Mouse (Mus musculus) neural tube, embryonic 13.5 days (tissue): ENCODE measurements around the gene Hacd3. TPM values are rescaled to one million over a fixed set of nuclear protein-coding genes. Genes with fewer than 3 reads are reported as not detected.

Source experiments
- ATAC-seq: fragments of 200-750 bp; cut with Nextera tagmentation; 2 replicates; pipeline ENCODE4 v1.8.0; 2017; ENCODE audit warnings: low read depth, mild to moderate bottlenecking, moderate TSS enrichment, moderate library complexity
- H3K27ac ChIP-seq: fragments of 300-500 bp; sonication (generic); replicated peaks from 2 replicates; pipeline ENCODE4 v1.5.1; 2015; ENCODE audit warnings: moderate library complexity, mild to moderate bottlenecking, inconsistent platforms
- H3K27me3 ChIP-seq: fragments of 300-500 bp; sonication (generic); 2 replicates; pipeline ENCODE4 v1.6.1; 2015; ENCODE audit warnings: mild to moderate bottlenecking, inconsistent platforms
- H3K36me3 ChIP-seq: fragments of 300-500 bp; sonication (generic); 2 replicates; pipeline ENCODE4 v1.6.1; 2015; ENCODE audit warnings: mild to moderate bottlenecking, inconsistent platforms
- H3K4me1 ChIP-seq: fragments of 300-500 bp; sonication (generic); replicated peaks from 2 replicates; pipeline ENCODE4 v1.6.1; 2015; ENCODE audit warnings: inconsistent platforms
- H3K4me2 ChIP-seq: fragments of 300-500 bp; sonication (generic); 2 replicates; pipeline ENCODE4 v1.6.1; 2015; ENCODE audit warnings: inconsistent platforms, mild to moderate bottlenecking, moderate library complexity
- H3K4me3 ChIP-seq: fragments of 300-500 bp; sonication (generic); 2 replicates; pipeline ENCODE4 v1.5.1; 2015; ENCODE audit warnings: mild to moderate bottlenecking, inconsistent platforms
- H3K9ac ChIP-seq: fragments of 300-500 bp; sonication (generic); 2 replicates; pipeline ENCODE4 v1.6.1; 2015; ENCODE audit warnings: moderate library complexity, mild to moderate bottlenecking, inconsistent platforms
- H3K9me3 ChIP-seq: fragments of 300-500 bp; sonication (generic); 2 replicates; pipeline ENCODE4 v1.6.1; 2016; ENCODE audit warnings: inconsistent platforms
- WGBS: fragments of 180-500 bp; shearing (Covaris S2); methylation state at CpG from one replicate; pipeline ENCODE4 v1.1.7; 2015; 5-methylcytosine and 5-hydroxymethylcytosine counted together
- microRNA-seq: library from miRNA; unstranded; fragments of <30 nt; microRNA quantifications from one replicate; pipeline ENCODE4, GENCODE M21; 2016
- polyA plus RNA-seq: library from polyadenylated mRNA; unstranded; fragments of >200 nt; fragmentation: Nextera tagmentation; extraction: Ambion mirVana; gene quantifications from 2 replicates; pipeline ENCODE4 v1.2.1, GENCODE M21; 2015

Hacd3 gene
- polyA plus RNA-seq, 1 experiment from 2014 or later, result 203 TPM

GRCm38 (mm10) chr9:64940731-64941346 lies 80.7 kb downstream of the Hacd3 start:
- peaks cover 7% of the 10 kb centered on the region; the same call in 1 of the 2 replicates for H3K27me3 ChIP-seq
- no peak overlapping the region for H3K9ac ChIP-seq
- no peaks in the 10 kb centered on the region for H3K9me3 ChIP-seq
- H3K4me2 ChIP-seq, result no peak overlapping the region
- peaks cover 6% of the 10 kb centered on the region for H3K4me1 ChIP-seq
- no peak overlapping the region for H3K4me3 ChIP-seq
- H3K36me3 ChIP-seq, result no peaks in the 10 kb centered on the region
- ATAC-seq, result no peak
- H3K27ac ChIP-seq, result no peak overlapping the region
- 79% methylated on average over 11 of the region's 11 CpGs for WGBS

- Histone ChIP-seq H3K36me3 (no peaks in the 10 kb centered on the region), H3K4me3 (no peak overlapping the region), H3K9ac (no peak overlapping the region), H3K9me3 (no peaks in the 10 kb centered on the region), H3K4me2 (no peak overlapping the region), H3K27ac (no peak overlapping the region), H3K4me1 (peaks cover 6% of the 10 kb centered on the region), H3K27me3 (peaks cover 3% of the 10 kb centered on the region; the same call in 1 of the 2 replicates)
- no peak for ATAC-seq
- WGBS, result 87% methylated on average over 2 of the region's 2 CpGs
Measured at GRCm38 (mm10) chr9:64939790-64940189, 81.7 kb downstream of the Hacd3 start.

- no peak overlapping the region for H3K9ac ChIP-seq
- no peak overlapping the region for H3K27ac ChIP-seq
- no peak overlapping the region for H3K4me2 ChIP-seq
- 66% methylated on average over 4 of the region's 4 CpGs for WGBS
- H3K9me3 ChIP-seq, result no peaks in the 10 kb centered on the region
- no peaks in the 10 kb centered on the region for H3K36me3 ChIP-seq
- no peak overlapping the region for H3K4me3 ChIP-seq
- no peaks in the 10 kb centered on the region; the same call in 1 of the 2 replicates for H3K27me3 ChIP-seq
- peaks cover 7% of the 10 kb centered on the region for H3K4me1 ChIP-seq
- no peak for ATAC-seq
Measured at GRCm38 (mm10) chr9:64939281-64939680, 82.2 kb downstream of the Hacd3 start.

GRCm38 (mm10) chr9:64938535-64938934 lies 83.0 kb downstream of the Hacd3 start:
- Histone ChIP-seq H3K9me3 (no peaks in the 10 kb centered on the region), H3K4me3 (no peak overlapping the region), H3K4me1 (peaks cover 10% of the 10 kb centered on the region; the same call in 1 of the 2 replicates), H3K9ac (no peak overlapping the region), H3K4me2 (no peak overlapping the region), H3K36me3 (no peaks in the 10 kb centered on the region), H3K27ac (no peak overlapping the region), H3K27me3 (no peaks in the 10 kb centered on the region; the same call in 1 of the 2 replicates)
- ATAC-seq, result no peak
- WGBS, result 77% methylated on average over 5 of the region's 5 CpGs

GRCm38 (mm10) chr9:64937491-64937890 lies 84.0 kb downstream of the Hacd3 start:
- 53% methylated on average over 5 of the region's 5 CpGs for WGBS
- Histone ChIP-seq H3K9ac (no peak overlapping the region), H3K9me3 (no peaks in the 10 kb centered on the region), H3K27ac (no peak overlapping the region), H3K4me1 (peaks cover 11% of the 10 kb centered on the region; the same call in 1 of the 2 replicates), H3K4me3 (no peak overlapping the region), H3K36me3 (no peaks in the 10 kb centered on the region), H3K4me2 (no peak overlapping the region), H3K27me3 (no peaks in the 10 kb centered on the region; the same call in 1 of the 2 replicates)
- no peak for ATAC-seq

Small RNA genes within 50 kb of the gene (microRNA-seq; reads per million reads assigned to microRNA genes)
- gene Gm25640, result not detected

Other genes starting within 250 kb of the Hacd3 start
- gene Dennd4a, start 210.4 kb downstream of the Hacd3 start, polyA plus RNA-seq, result 9.1 and 9.7 TPM in 2 replicates
- gene Slc24a1, start 70.1 kb downstream of the Hacd3 start, polyA plus RNA-seq, result 0.04 and 0.10 TPM in 2 replicates
- 41.4 and 41.6 TPM in 2 replicates for gene Ints14, start 60.8 kb downstream of the Hacd3 start, polyA plus RNA-seq
- gene Dpp8, start 10.7 kb upstream of the Hacd3 start, polyA plus RNA-seq, result 37.4 and 39.3 TPM in 2 replicates
- 8.9 and 10.3 TPM in 2 replicates for gene Igdcc4, start 79.8 kb upstream of the Hacd3 start, polyA plus RNA-seq
- gene Igdcc3, start 119.5 kb upstream of the Hacd3 start, polyA plus RNA-seq, result 12.3 and 12.9 TPM in 2 replicates
- gene Parp16, start 173.7 kb upstream of the Hacd3 start, polyA plus RNA-seq, result 5.4 and 6.8 TPM in 2 replicates
- gene Cilp, start 243.5 kb upstream of the Hacd3 start, polyA plus RNA-seq, result 0.36 and 0.53 TPM in 2 replicates